Mouse (Mus musculus): Measurements from ENCODE around the gene Padi1. TPM values are rescaled to one million over a fixed set of nuclear protein-coding genes. Genes with fewer than 3 reads are reported as not detected.

The Padi1 gene
- total and polyA plus RNA-seq, 2 experiments = not detected

DNA sequence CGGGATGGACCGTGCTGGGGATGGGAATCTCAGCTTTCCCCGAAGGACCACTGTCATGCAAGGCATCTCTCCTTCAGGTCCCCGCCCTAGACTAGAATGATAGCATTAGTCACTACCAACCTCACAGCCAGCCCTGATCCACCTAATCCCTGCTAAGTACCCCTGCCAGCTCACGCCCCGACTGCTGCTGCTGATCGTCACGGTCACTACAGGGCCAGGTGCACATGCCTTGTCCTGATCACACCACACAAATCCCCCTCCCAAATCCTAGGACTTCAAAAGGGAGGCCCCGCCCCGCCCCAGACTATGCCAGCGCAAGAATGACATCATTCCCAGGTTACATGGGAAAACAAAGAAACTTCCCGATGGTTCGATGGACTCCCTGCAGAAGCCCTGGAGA, 36.2 kb upstream of the Padi1 start:
- H3K4me1 ChIP-seq (ENCODE audit: control insufficient read depth, insufficient read depth, low read length) = no peaks in the 10 kb centered on the region
- no peaks in the 10 kb centered on the region for H3K79me2 ChIP-seq (ENCODE audit: control insufficient read depth, insufficient read depth, low read length)
- no peaks in the 10 kb centered on the region for H3K27me3 ChIP-seq (ENCODE audit: control insufficient read depth, insufficient read depth, low read length)
- no peak overlapping the region for H3K4me3 ChIP-seq (ENCODE audit: insufficient read depth, low read depth, low read length)
- H3K9ac ChIP-seq (ENCODE audit: low read depth, low read length) = no peak overlapping the region
- WGBS = 96% methylated on average over 13 of the region's 13 CpGs
- TF ChIP-seq POLR2A (IDR thresholded peaks at IDR 0.05; ENCODE audit: extremely low read depth, insufficient read depth, low read length) (no peak), CTCF (IDR thresholded peaks at IDR 0.05; ENCODE audit: low read depth, low read length) (no peak)
- no peaks in the 10 kb centered on the region for H3K36me3 ChIP-seq (ENCODE audit: control insufficient read depth, insufficient read depth, low read length)
- no peak overlapping the region for H3K27ac ChIP-seq (replicated peaks; ENCODE audit: insufficient read depth, low read depth, low read length)
- DNase-seq (ENCODE audit: extremely low read depth, low read depth, low spot score) = no peak

DNA sequence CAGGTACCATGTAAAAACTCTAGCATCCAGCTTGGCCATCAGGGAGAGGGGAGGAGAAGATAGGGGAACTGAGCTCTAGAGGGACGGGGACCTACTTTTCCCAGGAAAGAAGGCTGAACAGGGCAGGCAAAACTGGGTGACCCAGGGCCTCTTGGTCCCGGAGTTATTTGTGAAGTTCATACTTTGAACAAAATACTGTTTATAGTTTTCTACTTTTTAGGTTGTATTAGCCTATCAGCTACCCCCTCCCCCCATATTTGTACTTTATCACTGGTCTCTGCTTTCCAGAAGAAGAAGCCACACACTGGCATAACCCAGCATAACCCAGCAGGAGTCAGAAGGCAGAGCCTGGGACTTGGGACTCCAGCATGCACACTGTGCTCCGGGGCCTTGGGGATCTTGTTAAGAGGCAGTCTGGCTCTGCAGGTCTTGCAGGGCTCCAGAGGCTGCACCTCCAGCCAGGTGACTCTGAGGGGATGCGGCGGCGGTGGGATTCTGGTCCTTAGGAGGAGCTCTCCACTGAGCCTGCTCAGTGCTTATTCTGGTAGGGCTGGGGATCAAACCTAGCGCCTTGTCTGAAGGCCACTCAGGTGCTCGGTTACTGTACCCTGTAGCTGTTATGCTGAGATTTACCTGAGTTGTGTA, 35.6 kb upstream of the Padi1 start:
- Histone ChIP-seq H3K27ac (replicated peaks; ENCODE audit: insufficient read depth, low read depth, low read length) (no peak overlapping the region), H3K4me3 (ENCODE audit: insufficient read depth, low read depth, low read length) (no peak overlapping the region), H3K27me3 (ENCODE audit: control insufficient read depth, insufficient read depth, low read length) (no peaks in the 10 kb centered on the region), H3K36me3 (ENCODE audit: control insufficient read depth, insufficient read depth, low read length) (no peaks in the 10 kb centered on the region), H3K4me1 (ENCODE audit: control insufficient read depth, insufficient read depth, low read length) (no peaks in the 10 kb centered on the region), H3K79me2 (ENCODE audit: control insufficient read depth, insufficient read depth, low read length) (no peaks in the 10 kb centered on the region), H3K9ac (ENCODE audit: low read depth, low read length) (no peak overlapping the region)
- WGBS = 83% methylated on average over 8 of the region's 8 CpGs
- no peak for TF ChIP-seq POLR2A (IDR thresholded peaks at IDR 0.05; ENCODE audit: extremely low read depth, insufficient read depth, low read length)
- no peak for TF ChIP-seq CTCF (IDR thresholded peaks at IDR 0.05; ENCODE audit: low read depth, low read length)
- no peak for DNase-seq (ENCODE audit: extremely low read depth, low read depth, low spot score)

DNA sequence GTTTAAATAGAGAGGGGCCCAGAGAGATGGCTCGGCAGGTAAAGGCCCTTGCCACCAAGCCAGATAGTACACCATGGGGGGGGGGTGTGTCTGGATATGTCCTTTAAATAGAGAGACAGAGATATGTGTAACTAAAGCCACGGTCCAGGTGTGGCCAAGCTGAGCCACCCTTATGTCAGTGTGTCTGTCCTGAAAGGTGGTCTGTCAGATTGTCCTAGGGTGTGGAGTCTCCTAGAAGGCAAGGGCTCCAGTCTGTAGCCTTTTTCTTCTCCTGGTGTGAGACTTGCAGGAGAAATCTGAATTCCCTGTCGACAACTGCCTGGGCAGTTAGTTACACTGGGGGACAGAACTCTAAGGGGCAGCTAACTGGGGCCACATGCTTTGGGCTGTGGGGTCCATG, 34.6 kb upstream of the Padi1 start:
- no peaks in the 10 kb centered on the region for H3K4me1 ChIP-seq (ENCODE audit: control insufficient read depth, insufficient read depth, low read length)
- no peak overlapping the region for H3K27ac ChIP-seq (replicated peaks; ENCODE audit: insufficient read depth, low read depth, low read length)
- H3K36me3 ChIP-seq (ENCODE audit: control insufficient read depth, insufficient read depth, low read length) = no peaks in the 10 kb centered on the region
- no peaks in the 10 kb centered on the region for H3K79me2 ChIP-seq (ENCODE audit: control insufficient read depth, insufficient read depth, low read length)
- no peaks in the 10 kb centered on the region for H3K27me3 ChIP-seq (ENCODE audit: control insufficient read depth, insufficient read depth, low read length)
- 86% methylated on average over 3 of the region's 3 CpGs for WGBS
- no peak overlapping the region for H3K4me3 ChIP-seq (ENCODE audit: insufficient read depth, low read depth, low read length)
- no peak for TF ChIP-seq POLR2A (IDR thresholded peaks at IDR 0.05; ENCODE audit: extremely low read depth, insufficient read depth, low read length)
- no peak for TF ChIP-seq CTCF (IDR thresholded peaks at IDR 0.05; ENCODE audit: low read depth, low read length)
- no peak overlapping the region for H3K9ac ChIP-seq (ENCODE audit: low read depth, low read length)
- DNase-seq (ENCODE audit: extremely low read depth, low read depth, low spot score) = no peak

DNA sequence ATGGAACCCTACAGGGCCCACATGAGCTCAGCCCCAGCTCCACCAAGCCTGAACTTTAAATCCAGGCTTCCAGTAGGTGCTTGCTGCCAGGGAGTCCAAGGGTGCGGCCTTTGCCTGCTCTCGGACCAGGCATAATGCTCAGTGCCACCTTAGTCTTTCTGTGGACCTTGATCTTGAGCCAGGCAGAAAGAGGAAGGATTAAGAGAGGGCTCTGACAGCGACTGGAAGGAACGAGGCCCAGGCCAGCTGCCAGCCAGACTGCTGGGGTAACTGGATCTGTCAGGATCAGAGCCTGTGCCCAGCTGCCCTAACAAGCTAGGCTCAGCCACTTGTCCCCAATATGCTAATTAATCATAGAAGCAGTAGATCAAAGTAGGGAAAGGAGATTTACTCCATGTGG, 34.2 kb upstream of the Padi1 start:
- no peaks in the 10 kb centered on the region for H3K36me3 ChIP-seq (ENCODE audit: control insufficient read depth, insufficient read depth, low read length)
- H3K27me3 ChIP-seq (ENCODE audit: control insufficient read depth, insufficient read depth, low read length) = no peaks in the 10 kb centered on the region
- no peaks in the 10 kb centered on the region for H3K4me1 ChIP-seq (ENCODE audit: control insufficient read depth, insufficient read depth, low read length)
- 58% methylated on average over 4 of the region's 4 CpGs for WGBS
- TF ChIP-seq POLR2A (IDR thresholded peaks at IDR 0.05; ENCODE audit: extremely low read depth, insufficient read depth, low read length) (no peak), CTCF (IDR thresholded peaks at IDR 0.05; ENCODE audit: low read depth, low read length) (no peak)
- no peak for DNase-seq (ENCODE audit: extremely low read depth, low read depth, low spot score)
- no peak overlapping the region for H3K27ac ChIP-seq (replicated peaks; ENCODE audit: insufficient read depth, low read depth, low read length)
- H3K9ac ChIP-seq (ENCODE audit: low read depth, low read length) = no peak overlapping the region
- no peaks in the 10 kb centered on the region for H3K79me2 ChIP-seq (ENCODE audit: control insufficient read depth, insufficient read depth, low read length)
- no peak overlapping the region for H3K4me3 ChIP-seq (ENCODE audit: insufficient read depth, low read depth, low read length)

DNA sequence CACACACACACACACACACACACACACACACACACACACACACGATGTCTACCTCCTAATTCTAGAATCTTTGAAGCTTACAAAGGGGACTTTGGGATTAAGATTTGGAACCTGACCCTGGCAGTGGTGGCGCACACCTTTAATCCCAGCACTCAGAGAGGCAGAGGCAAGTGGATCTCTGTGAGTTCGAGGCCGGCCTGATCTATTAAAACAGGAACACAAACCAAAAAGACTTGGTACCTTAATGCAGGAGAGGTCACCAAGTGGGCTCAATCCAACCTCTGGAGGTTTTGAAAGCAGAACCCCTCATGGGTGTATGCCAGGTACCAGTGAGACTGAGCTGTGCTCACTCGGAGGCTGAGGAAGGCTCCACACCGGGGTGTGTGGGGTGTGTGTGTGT, 33.5 kb upstream of the Padi1 start:
- WGBS = 91% methylated on average over 6 of the region's 6 CpGs
- no peaks in the 10 kb centered on the region for H3K36me3 ChIP-seq (ENCODE audit: control insufficient read depth, insufficient read depth, low read length)
- no peak overlapping the region for H3K27ac ChIP-seq (replicated peaks; ENCODE audit: insufficient read depth, low read depth, low read length)
- TF ChIP-seq CTCF (IDR thresholded peaks at IDR 0.05; ENCODE audit: low read depth, low read length) = no peak
- no peak for TF ChIP-seq POLR2A (IDR thresholded peaks at IDR 0.05; ENCODE audit: extremely low read depth, insufficient read depth, low read length)
- no peaks in the 10 kb centered on the region for H3K27me3 ChIP-seq (ENCODE audit: control insufficient read depth, insufficient read depth, low read length)
- DNase-seq (ENCODE audit: extremely low read depth, low read depth, low spot score) = no peak
- no peak overlapping the region for H3K9ac ChIP-seq (ENCODE audit: low read depth, low read length)
- H3K4me3 ChIP-seq (ENCODE audit: insufficient read depth, low read depth, low read length) = no peak overlapping the region
- no peaks in the 10 kb centered on the region for H3K4me1 ChIP-seq (ENCODE audit: control insufficient read depth, insufficient read depth, low read length)
- H3K79me2 ChIP-seq (ENCODE audit: control insufficient read depth, insufficient read depth, low read length) = no peaks in the 10 kb centered on the region

DNA sequence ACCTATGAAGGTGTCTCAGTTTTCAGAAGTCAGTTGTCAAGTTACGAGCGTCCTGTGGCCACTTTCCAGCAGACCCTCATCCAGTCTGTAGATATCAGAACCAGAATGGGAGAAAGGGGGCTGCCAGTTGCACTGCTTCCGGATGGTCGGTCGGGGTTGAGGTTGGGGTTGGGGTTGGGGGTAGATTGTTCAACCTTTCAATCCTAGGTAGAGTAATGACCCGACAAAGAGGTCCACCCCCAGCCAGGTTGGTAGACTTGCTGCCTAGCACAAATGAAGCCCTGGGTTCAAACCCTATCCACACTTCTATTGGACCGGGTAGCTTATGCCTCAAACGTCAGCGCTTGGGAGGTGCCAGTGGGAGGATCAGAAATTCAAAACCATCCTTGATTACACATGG, 33.1 kb upstream of the Padi1 start:
- Histone ChIP-seq H3K4me3 (ENCODE audit: insufficient read depth, low read depth, low read length) (no peak overlapping the region), H3K79me2 (ENCODE audit: control insufficient read depth, insufficient read depth, low read length) (no peaks in the 10 kb centered on the region), H3K27ac (replicated peaks; ENCODE audit: insufficient read depth, low read depth, low read length) (no peak overlapping the region), H3K9ac (ENCODE audit: low read depth, low read length) (no peak overlapping the region), H3K4me1 (ENCODE audit: control insufficient read depth, insufficient read depth, low read length) (no peaks in the 10 kb centered on the region), H3K27me3 (ENCODE audit: control insufficient read depth, insufficient read depth, low read length) (no peaks in the 10 kb centered on the region), H3K36me3 (ENCODE audit: control insufficient read depth, insufficient read depth, low read length) (no peaks in the 10 kb centered on the region)
- DNase-seq (ENCODE audit: extremely low read depth, low read depth, low spot score) = no peak
- 91% methylated on average over 9 of the region's 9 CpGs for WGBS
- TF ChIP-seq CTCF (IDR thresholded peaks at IDR 0.05; ENCODE audit: low read depth, low read length) = no peak
- TF ChIP-seq POLR2A (IDR thresholded peaks at IDR 0.05; ENCODE audit: extremely low read depth, insufficient read depth, low read length) = no peak
